Mouse (Mus musculus) E14TG2a.4 (cell line): ENCODE measurements around the gene Rpl34.

ENCODE experiments used
- CTCF ChIP-seq: conservative IDR thresholded peaks from 2 replicates; pipeline ENCODE4 v1.5.1; 2014; ENCODE audit warnings: low read length
- NANOG ChIP-seq: IDR thresholded peaks from 2 replicates; pipeline ENCODE4 v1.6.1; 2014; ENCODE audit warnings: borderline replicate concordance, low read length, mixed read lengths
- POU5F1 ChIP-seq: IDR thresholded peaks from 2 replicates; pipeline ENCODE4 v1.6.1; 2014; ENCODE audit warnings: low read length, borderline replicate concordance

- TF ChIP-seq CTCF (no peak), NANOG (no peak), POU5F1 (no peak)
These were observed 11.3 kb downstream of the Rpl34 start for GRCm38 (mm10) chr3:130718871-130719270.
